Mouse (Mus musculus): ENCODE results near the gene Rnf180.

The Rnf180 gene

GRCm38 (mm10) chr13:105122092-105122491 is 172.5 kb downstream of the Rnf180 start:
- no peak for DNase-seq

DNA sequence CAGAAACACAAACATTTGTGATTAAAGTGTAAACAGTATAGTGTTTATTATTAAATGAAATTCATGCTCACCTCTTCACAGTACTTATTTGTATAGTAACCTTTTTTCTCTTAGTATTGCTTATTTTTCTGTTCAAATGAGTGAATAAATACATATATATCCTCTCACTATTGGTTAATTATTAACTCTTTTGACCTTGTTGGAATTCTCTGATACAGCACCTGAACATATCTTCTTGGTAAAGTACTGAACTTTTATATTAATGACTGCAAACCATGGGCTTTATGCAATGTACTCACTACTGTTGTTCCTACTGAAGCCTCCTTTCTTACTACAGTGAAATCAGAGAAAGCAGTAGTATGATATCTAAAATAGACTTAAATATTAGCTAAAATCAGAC is 173.0 kb downstream of the Rnf180 start:
- no peak for DNase-seq

DNA sequence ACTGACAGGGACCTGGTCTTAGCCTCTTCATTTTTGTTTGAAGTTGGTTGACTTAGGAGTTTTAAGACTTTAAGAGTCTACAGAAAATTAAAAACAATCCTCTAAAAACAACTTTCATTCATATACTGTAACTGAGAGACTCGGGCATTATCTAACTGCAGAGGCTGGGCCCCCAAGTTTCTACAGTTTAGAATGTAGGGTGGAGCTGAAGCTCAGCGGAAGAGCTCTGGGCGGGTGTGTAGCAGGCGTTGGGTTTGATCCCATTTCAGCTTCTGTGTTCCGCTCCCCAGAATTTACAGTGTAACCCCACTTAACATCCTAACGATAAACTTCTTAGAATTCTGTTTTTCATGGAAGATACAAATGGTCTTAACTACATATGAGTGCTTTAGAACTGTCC is 183.0 kb downstream of the Rnf180 start:
- no peak for DNase-seq

DNA sequence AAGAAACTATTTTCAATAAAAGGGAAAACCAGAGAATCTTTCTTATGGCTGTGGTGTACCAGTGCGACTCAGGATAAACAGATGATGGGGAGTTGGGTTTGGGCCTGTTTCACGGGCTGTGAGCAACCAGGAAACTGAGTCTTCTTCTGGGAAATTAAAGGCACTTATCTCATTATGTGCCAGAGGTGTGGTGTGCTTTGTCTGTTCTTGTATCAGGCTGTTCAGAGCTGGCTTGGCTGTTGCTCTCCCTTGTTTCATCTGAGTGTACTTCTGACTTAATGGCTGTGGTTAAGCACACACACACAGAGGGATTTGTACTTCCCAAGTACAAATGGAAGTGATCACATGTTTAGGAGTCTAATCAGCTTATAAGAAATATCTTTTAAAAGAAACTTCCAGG is 190.2 kb downstream of the Rnf180 start:
- no peak for DNase-seq

- no peak for DNase-seq
Measured at GRCm38 (mm10) chr13:105100705-105101104, 193.9 kb downstream of the Rnf180 start.

DNA sequence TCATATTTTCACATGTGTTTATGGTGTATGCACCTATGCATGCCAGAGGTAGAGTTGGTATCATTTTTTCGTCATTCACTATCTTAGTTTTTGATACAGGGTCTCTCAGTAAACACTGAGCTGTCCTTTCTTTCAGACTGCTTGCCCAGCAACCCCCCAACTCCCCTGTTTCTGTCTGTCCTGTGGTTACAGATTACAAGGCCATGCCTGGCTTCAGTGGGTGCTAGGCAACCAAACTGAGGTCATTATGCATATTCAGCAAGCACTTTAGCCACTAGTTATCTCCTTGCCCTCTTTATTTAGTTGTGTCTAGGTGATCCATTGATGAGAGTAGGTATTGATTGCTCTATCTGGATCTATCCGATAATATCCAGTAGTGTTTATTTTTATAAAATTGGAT is 198.3 kb downstream of the Rnf180 start:
- no peak for DNase-seq

DNA sequence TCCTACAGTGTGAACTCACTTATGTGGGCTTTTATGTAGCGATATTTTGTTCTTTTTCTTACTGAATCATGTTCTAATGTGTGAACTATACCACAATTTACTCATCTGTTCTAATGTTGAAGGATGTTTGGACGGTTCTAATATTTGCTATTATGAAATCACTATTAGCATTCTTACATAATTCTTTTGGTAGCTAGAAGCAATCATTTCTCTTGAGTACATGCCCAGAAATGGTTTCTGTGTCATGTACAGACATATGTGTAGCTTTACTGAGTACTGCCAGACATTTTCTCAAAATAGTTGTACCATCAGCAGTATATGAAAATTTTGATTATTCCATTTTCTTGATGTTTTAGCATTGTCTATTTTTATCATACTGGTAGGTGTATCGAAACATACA is 205.3 kb downstream of the Rnf180 start:
- no peak for DNase-seq

GRCm38 (mm10) chr13:105081862-105082261 is 212.8 kb downstream of the Rnf180 start, which contains the start of gene 4933425L06Rik:
Gene 4933425L06Rik, plus strand, starts transcription at chr13:105082122.
- DNase-seq = no peak
